Mouse (Mus musculus) megakaryocyte progenitor cell, adult 5-6 weeks (primary cell): ENCODE results near the gene Fbxw26. TPM values are rescaled to one million over a fixed set of nuclear protein-coding genes. Genes with fewer than 3 reads are reported as not detected.
A peak's percentile ranks its signal among the peaks of the same experiment; 100 is the strongest.
"Not testable (repeated sequence)": the region's sequence is repeated elsewhere in the genome, so short reads cannot be mapped to it uniquely, and the experiment has no call there.

Experiments
- ATAC-seq: replicated peaks from 2 replicates; pipeline ENCODE4 v1.8.0; 2016; ENCODE audit warnings: mild to moderate bottlenecking, moderate TSS enrichment, inconsistent platforms; ENCODE audit not compliant: poor library complexity
- total RNA-seq, 2 experiments: library from RNA; stranded (forward) in 1 of 2; stranded (reverse) in 1 of 2; fragments of 157-497, 149-512 nt in 1 of 2; fragments of 200-1000 nt in 1 of 2; gene quantifications; 2 replicates each; pipeline versions ENCODE4 v1.2.3 to v1.2.4; 2015 to 2017

The Fbxw26 gene
- total RNA-seq (2015) = not detected in 2 replicates
- not detected in 2 replicates for total RNA-seq (2017)

DNA sequence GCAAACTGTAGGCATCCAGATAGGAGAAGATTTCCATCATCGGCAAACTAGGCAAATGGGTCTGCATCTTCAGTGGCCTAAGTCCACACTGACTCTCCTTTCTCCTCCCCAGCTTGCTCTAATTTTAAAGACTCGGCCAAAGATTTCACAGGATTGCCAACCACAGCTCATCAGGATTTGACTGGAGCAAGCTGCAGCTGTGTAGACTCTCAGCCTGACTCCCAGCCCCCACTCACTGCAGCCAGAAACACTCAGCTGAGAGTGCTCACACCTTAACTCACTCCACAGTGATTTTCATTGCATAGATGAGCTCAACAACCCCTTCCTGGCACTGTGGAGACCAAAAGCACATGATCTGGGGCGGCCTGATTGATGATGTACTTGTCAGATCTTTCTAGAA, at the start of gene Fbxw26:
TSS of gene Fbxw26 (minus strand) at position 101 of the 400 bp plus-strand sequence.
- not testable (repeated sequence) for ATAC-seq

- no peak for ATAC-seq
These were observed 49.3 kb upstream of the Fbxw26 start for GRCm38 (mm10) chr9:109795221-109795620.

GRCm38 (mm10) chr9:109790570-109790969, 44.7 kb upstream of the Fbxw26 start, which contains the start of gene Fbxw27:
Fbxw27 (minus strand) TSS chr9:109790670.
- ATAC-seq = not testable (repeated sequence)

DNA sequence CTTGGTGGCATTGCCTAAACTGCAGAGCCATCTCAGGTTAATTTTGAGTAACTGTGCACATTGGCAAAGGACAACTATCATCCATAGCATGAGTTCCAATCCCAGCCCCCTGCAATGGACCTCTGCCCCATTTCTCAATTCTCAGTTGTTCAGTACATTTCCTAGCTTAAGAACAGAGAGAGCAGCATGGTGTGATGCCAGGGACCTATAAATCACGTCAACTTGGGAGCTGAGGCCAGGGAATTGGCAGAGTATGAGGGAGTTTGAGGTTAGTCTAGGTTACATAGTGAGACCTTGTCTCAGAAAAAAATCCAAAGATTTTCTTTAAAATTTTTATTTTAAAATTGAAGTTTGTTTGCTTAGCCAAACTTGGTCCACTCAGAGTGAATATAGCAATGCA, 21.0 kb upstream of the Fbxw26 start:
- ATAC-seq = not testable (repeated sequence)

DNA sequence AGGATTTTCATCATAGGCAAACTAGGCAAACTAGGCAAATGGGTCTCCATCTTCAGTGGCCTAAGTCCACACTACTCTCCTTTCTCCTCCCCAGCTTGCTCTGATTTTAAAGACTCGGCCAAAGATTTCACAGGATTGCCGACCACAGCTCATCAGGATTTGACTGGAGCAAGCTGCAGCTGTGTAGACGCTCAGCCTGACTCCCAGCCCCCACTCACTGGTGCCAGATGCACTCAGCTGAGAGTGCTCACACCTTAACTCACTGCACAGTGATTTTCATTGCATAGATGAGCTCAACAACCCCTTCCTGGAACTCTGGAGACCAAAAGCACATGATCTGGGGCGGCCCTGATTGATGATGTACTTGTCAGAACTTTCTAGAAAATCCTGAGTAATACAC, 43.3 kb downstream of the Fbxw26 start, which contains the start of gene Fbxw18:
TSS of gene Fbxw18 (minus strand) at position 101 of the 400 bp plus-strand sequence.
- not testable (repeated sequence) for ATAC-seq

- ATAC-seq = peak; percentile 84
These were observed 60.6 kb downstream of the Fbxw26 start for GRCm38 (mm10) chr9:109685299-109685698.

Other genes with a start within 250 kb of the Fbxw26 start
- gene Fbxw15, start 177.8 kb downstream of the Fbxw26 start, total RNA-seq (2015) = not detected in 2 replicates
- gene Fbxw15, start 177.8 kb downstream of the Fbxw26 start, total RNA-seq (2017) = not detected in 2 replicates
- not detected in 2 replicates for gene Fbxw24, start 120.0 kb downstream of the Fbxw26 start, total RNA-seq (2015)
- not detected in 2 replicates for gene Fbxw24, start 120.0 kb downstream of the Fbxw26 start, total RNA-seq (2017)
- not detected in 2 replicates for gene Fbxw25, start 81.4 kb downstream of the Fbxw26 start, total RNA-seq (2015)
- not detected in 2 replicates for gene Fbxw25, start 81.4 kb downstream of the Fbxw26 start, total RNA-seq (2017)
- gene Fbxw18, start 43.4 kb downstream of the Fbxw26 start, total RNA-seq (2015) = not detected in 2 replicates
- gene Fbxw18, start 43.4 kb downstream of the Fbxw26 start, total RNA-seq (2017) = not detected in 2 replicates
- gene Fbxw27, start 44.6 kb upstream of the Fbxw26 start, total RNA-seq (2015) = not detected in 2 replicates
- not detected in 2 replicates for gene Fbxw27, start 44.6 kb upstream of the Fbxw26 start, total RNA-seq (2017)
- not detected in 2 replicates for gene Spink8, start 66.2 kb upstream of the Fbxw26 start, total RNA-seq (2015)
- gene Spink8, start 66.2 kb upstream of the Fbxw26 start, total RNA-seq (2017) = not detected in 2 replicates
- 60.6 and 62.4 TPM in 2 replicates for gene Nme6, start 86.7 kb upstream of the Fbxw26 start, total RNA-seq (2015)
- gene Nme6, start 86.7 kb upstream of the Fbxw26 start, total RNA-seq (2017) = 40.7 and 45.1 TPM in 2 replicates
- 257 and 482 TPM in 2 replicates for gene Camp, start 103.5 kb upstream of the Fbxw26 start, total RNA-seq (2015)
- 178 and 390 TPM in 2 replicates for gene Camp, start 103.5 kb upstream of the Fbxw26 start, total RNA-seq (2017)
- gene Cdc25a, start 129.5 kb upstream of the Fbxw26 start, total RNA-seq (2015) = 28.8 and 33.8 TPM in 2 replicates
- gene Cdc25a, start 129.5 kb upstream of the Fbxw26 start, total RNA-seq (2017) = 46.3 and 55.2 TPM in 2 replicates
- gene Map4, start 185.4 kb upstream of the Fbxw26 start, total RNA-seq (2015) = 26.7 and 32.2 TPM in 2 replicates
- 20.1 and 26.3 TPM in 2 replicates for gene Map4, start 185.4 kb upstream of the Fbxw26 start, total RNA-seq (2017)